Mouse (Mus musculus) thymus, adult 2 months (tissue): ENCODE measurements around the gene Pgls. TPM values are rescaled to one million over a fixed set of nuclear protein-coding genes. Genes with fewer than 3 reads are reported as not detected.

Experiments
- DNase-seq: peaks from one replicate; pipeline ENCODE4 v3.0.0; 2021
- H3K27ac ChIP-seq: fragments of 200-500 bp; 2 replicates; pipeline ENCODE4 v1.5.1; 2012; ENCODE audit warnings: low read length, control low read depth; ENCODE audit not compliant: control insufficient read depth, insufficient read depth
- H3K27me3 ChIP-seq: fragments of 200-500 bp; 2 replicates; pipeline ENCODE4 v1.6.1; 2012; ENCODE audit warnings: mild to moderate bottlenecking, low read length, moderate library complexity, mixed read lengths; ENCODE audit not compliant: control insufficient read depth, insufficient read depth
- H3K36me3 ChIP-seq: fragments of 200-500 bp; 2 replicates; pipeline ENCODE4 v1.6.1; 2012; ENCODE audit warnings: mild to moderate bottlenecking, low read length, moderate library complexity; ENCODE audit not compliant: control insufficient read depth, insufficient read depth
- H3K4me1 ChIP-seq: fragments of 200-500 bp; replicated peaks from 2 replicates; pipeline ENCODE4 v1.6.1; 2012; ENCODE audit warnings: low read length; ENCODE audit not compliant: control insufficient read depth, insufficient read depth
- H3K4me3 ChIP-seq: fragments of 200-500 bp; 2 replicates; pipeline ENCODE4 v1.5.1; 2012; ENCODE audit warnings: mild to moderate bottlenecking, low read length, control low read depth, moderate library complexity; ENCODE audit not compliant: control insufficient read depth, insufficient read depth
- CTCF ChIP-seq: fragments of 200-500 bp; IDR thresholded peaks from 2 replicates; pipeline ENCODE4 v1.5.1; 2012; ENCODE audit warnings: mild to moderate bottlenecking, control low read depth, low read length, moderate library complexity, borderline replicate concordance; ENCODE audit not compliant: control insufficient read depth, poor library complexity, insufficient read depth; ENCODE audit errors: extremely low read depth
- POLR2A ChIP-seq: fragments of 200-500 bp; IDR thresholded peaks from 2 replicates; pipeline ENCODE4 v1.6.1; 2012; ENCODE audit warnings: mild to moderate bottlenecking, low read length, control low read depth, moderate library complexity; ENCODE audit not compliant: control insufficient read depth, poor library complexity, insufficient read depth; ENCODE audit errors: extremely low read depth
- WGBS: fragments of 180-500 bp; shearing (Covaris S2); methylation state at CpG from one replicate; pipeline ENCODE4 v1.1.7; 2018; 5-methylcytosine and 5-hydroxymethylcytosine counted together
- polyA plus RNA-seq: library from polyadenylated mRNA; depleted of rRNA; stranded (reverse); fragments of >200 nt; gene quantifications from 2 replicates; pipeline ENCODE4 v1.2.3, GENCODE M21; 2012; rRNA removed

The Pgls gene
- polyA plus RNA-seq, 1 experiment, result 280 TPM

GRCm38 (mm10) chr8:71633164-71633563 is 41.2 kb downstream of the Pgls start:
- H3K36me3 ChIP-seq, result no peaks in the 10 kb centered on the region
- 2% methylated on average over 19 of the region's 22 CpGs for WGBS
- TF ChIP-seq POLR2A, result no peak
- peak; percentile 90 for TF ChIP-seq CTCF
- peak; percentile 87 for DNase-seq
- H3K4me3 ChIP-seq, result peak overlapping the region; percentile 14
- no peaks in the 10 kb centered on the region for H3K27me3 ChIP-seq
- H3K4me1 ChIP-seq, result peaks cover 29% of the 10 kb centered on the region
- H3K27ac ChIP-seq, result no peak overlapping the region

- H3K36me3 ChIP-seq, result no peaks in the 10 kb centered on the region
- DNase-seq, result peak; percentile 80
- H3K4me3 ChIP-seq, result no peak overlapping the region
- TF ChIP-seq CTCF (peak; percentile 27; the same call in 1 of the 2 replicates), POLR2A (no peak)
- H3K27ac ChIP-seq, result no peak overlapping the region
- H3K27me3 ChIP-seq, result no peaks in the 10 kb centered on the region
- WGBS, result 5% methylated on average over 26 of the region's 26 CpGs
- peaks cover 22% of the 10 kb centered on the region for H3K4me1 ChIP-seq
These were observed 42.1 kb downstream of the Pgls start for GRCm38 (mm10) chr8:71633981-71634667.

- no peaks in the 10 kb centered on the region for H3K27me3 ChIP-seq
- H3K4me3 ChIP-seq, result no peak overlapping the region
- no peak for TF ChIP-seq CTCF
- TF ChIP-seq POLR2A, result no peak
- H3K36me3 ChIP-seq, result no peaks in the 10 kb centered on the region
- H3K4me1 ChIP-seq, result peaks cover 14% of the 10 kb centered on the region
- DNase-seq, result no peak
- H3K27ac ChIP-seq, result no peak overlapping the region
- WGBS, result 91% methylated on average over 8 of the region's 8 CpGs
These were observed 45.4 kb downstream of the Pgls start for GRCm38 (mm10) chr8:71637149-71638095.

- no peak for TF ChIP-seq POLR2A
- DNase-seq, result no peak
- no peak overlapping the region for H3K27ac ChIP-seq
- no peaks in the 10 kb centered on the region for H3K27me3 ChIP-seq
- H3K4me1 ChIP-seq, result peaks cover 14% of the 10 kb centered on the region
- no peaks in the 10 kb centered on the region for H3K36me3 ChIP-seq
- no peak overlapping the region for H3K4me3 ChIP-seq
- 92% methylated on average over 6 of the region's 6 CpGs for WGBS
These were observed 46.3 kb downstream of the Pgls start for GRCm38 (mm10) chr8:71638321-71638720.

- Histone ChIP-seq H3K27me3 (no peaks in the 10 kb centered on the region), H3K27ac (no peak overlapping the region), H3K4me3 (no peak overlapping the region), H3K4me1 (peaks cover 5% of the 10 kb centered on the region), H3K36me3 (no peaks in the 10 kb centered on the region)
- TF ChIP-seq POLR2A, result no peak
- TF ChIP-seq CTCF, result no peak
- 97% methylated on average over 4 of the region's 4 CpGs for WGBS
- DNase-seq, result no peak
These were observed 47.3 kb downstream of the Pgls start for GRCm38 (mm10) chr8:71639318-71639717.

GRCm38 (mm10) chr8:71645510-71645909 is 53.5 kb downstream of the Pgls start:
- Histone ChIP-seq H3K27ac (no peak overlapping the region), H3K27me3 (no peaks in the 10 kb centered on the region), H3K4me1 (no peaks in the 10 kb centered on the region), H3K4me3 (no peak overlapping the region), H3K36me3 (no peaks in the 10 kb centered on the region)
- DNase-seq, result no peak
- WGBS, result 90% methylated on average over 9 of the region's 9 CpGs
- TF ChIP-seq POLR2A (no peak), CTCF (no peak)

Other genes starting within 250 kb of the Pgls start
- 133 and 156 TPM in 2 replicates for gene Use1, start 225.3 kb upstream of the Pgls start, polyA plus RNA-seq
- 34.9 and 36.1 TPM in 2 replicates for gene Ocel1, start 220.9 kb upstream of the Pgls start, polyA plus RNA-seq
- gene Nr2f6, start 210.2 kb upstream of the Pgls start, polyA plus RNA-seq, result 71.2 and 71.5 TPM in 2 replicates
- gene Ushbp1, start 196.4 kb upstream of the Pgls start, polyA plus RNA-seq, result 9.9 and 13.6 TPM in 2 replicates
- 219 and 225 TPM in 2 replicates for gene Babam1, start 195.3 kb upstream of the Pgls start, polyA plus RNA-seq
- gene Ankle1, start 186.2 kb upstream of the Pgls start, polyA plus RNA-seq, result 60.0 and 72.6 TPM in 2 replicates
- 282 and 336 TPM in 2 replicates for gene Abhd8, start 128.5 kb upstream of the Pgls start, polyA plus RNA-seq
- 119 and 125 TPM in 2 replicates for gene Mrpl34, start 127.2 kb upstream of the Pgls start, polyA plus RNA-seq
- gene Dda1, start 123.0 kb upstream of the Pgls start, polyA plus RNA-seq, result 201 and 216 TPM in 2 replicates
- gene Ano8, start 106.2 kb upstream of the Pgls start, polyA plus RNA-seq, result 34.8 and 40.7 TPM in 2 replicates
- 56.8 and 58.7 TPM in 2 replicates for gene Gtpbp3, start 104.1 kb upstream of the Pgls start, polyA plus RNA-seq
- 59.2 and 62.6 TPM in 2 replicates for gene Plvap, start 80.4 kb upstream of the Pgls start, polyA plus RNA-seq
- 0.09 and 0.11 TPM in 2 replicates for gene Ccdc194, start 66.5 kb upstream of the Pgls start, polyA plus RNA-seq
- 457 and 474 TPM in 2 replicates for gene Bst2, start 54.7 kb upstream of the Pgls start, polyA plus RNA-seq
- 166 and 182 TPM in 2 replicates for gene Mvb12a, start 49.3 kb upstream of the Pgls start, polyA plus RNA-seq
- 15.5 and 17.2 TPM in 2 replicates for gene Tmem221, start 33.3 kb upstream of the Pgls start, polyA plus RNA-seq
- gene Nxnl1, start 25.6 kb upstream of the Pgls start, polyA plus RNA-seq, result 0.05 and 0.06 TPM in 2 replicates
- gene Slc27a1, start 23.3 kb upstream of the Pgls start, polyA plus RNA-seq, result 174 and 176 TPM in 2 replicates
- gene Fam129c, start 5.5 kb downstream of the Pgls start, polyA plus RNA-seq, result 23.9 and 28.4 TPM in 2 replicates
- 134 and 158 TPM in 2 replicates for gene Colgalt1, start 18.8 kb downstream of the Pgls start, polyA plus RNA-seq
- gene Unc13a, start 79.6 kb downstream of the Pgls start, polyA plus RNA-seq, result 1.6 and 2.0 TPM in 2 replicates
- 68.0 and 77.5 TPM in 2 replicates for gene Jak3, start 84.1 kb downstream of the Pgls start, polyA plus RNA-seq
- gene Insl3, start 97.0 kb downstream of the Pgls start, polyA plus RNA-seq, result 42.6 and 56.8 TPM in 2 replicates
- 6.3 and 6.9 TPM in 2 replicates for gene B3gnt3, start 109.6 kb downstream of the Pgls start, polyA plus RNA-seq
- gene Fcho1, start 133.5 kb downstream of the Pgls start, polyA plus RNA-seq, result 767 and 809 TPM in 2 replicates